Mouse (Mus musculus) liver, postnatal 0 days (tissue): Measurements from ENCODE around the gene Gfm2.

Experiments used
- CTCF ChIP-seq: sonication (generic); IDR thresholded peaks from 2 replicates; pipeline ENCODE4 v1.5.1; 2016; ENCODE audit warnings: antibody characterized with exemption, low read depth
- EP300 ChIP-seq: IDR thresholded peaks from 2 replicates; pipeline ENCODE4 v1.6.1; 2016; ENCODE audit warnings: antibody characterized with exemption, low read depth, mild to moderate bottlenecking

DNA sequence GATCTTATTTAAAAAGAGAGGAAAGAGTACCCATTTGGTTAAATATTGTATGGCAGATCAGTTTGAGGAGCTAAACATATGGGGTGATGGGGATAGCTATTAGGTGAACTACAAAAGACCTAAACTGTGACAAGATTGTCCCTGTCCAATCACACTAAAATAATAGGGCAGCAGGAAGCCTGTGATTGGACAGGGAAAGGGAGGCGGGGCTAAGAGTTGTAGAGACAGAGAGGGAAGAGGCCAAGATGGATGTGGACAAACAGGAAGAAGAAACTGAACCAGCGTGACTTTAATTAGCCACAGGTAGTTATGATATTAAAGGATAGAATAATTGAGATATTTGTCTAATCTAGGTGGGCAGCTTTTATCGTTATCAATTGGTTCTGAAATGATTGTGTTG lies 82.3 kb downstream of the Gfm2 start:
- TF ChIP-seq CTCF (no peak), EP300 (no peak)
